Mouse (Mus musculus): ENCODE data around the gene Col23a1. TPM values are rescaled to one million over a fixed set of nuclear protein-coding genes. Genes with fewer than 3 reads are reported as not detected.

Gene Col23a1
- total RNA-seq (2021) = 1 to 10 TPM; 2.8 to 2.9 TPM

GRCm38 (mm10) chr11:51289564-51290041 lies at the start of gene Col23a1:
Col23a1 (plus strand) TSS chr11:51289920.
- intact Hi-C loops (cut with DNase I) = loop anchor here (1.0 to 10.0 kb wide), 4 partner anchors 158 to 395 kb away; partner anchors contain the start of gene 0610009B22Rik
- DNase-seq = peak; percentile 84 to 86

GRCm38 (mm10) chr11:51242897-51243296 lies 46.8 kb upstream of the Col23a1 start:
- intact Hi-C loops (cut with DNase I) = no loop called here
- DNase-seq = no peak

DNA sequence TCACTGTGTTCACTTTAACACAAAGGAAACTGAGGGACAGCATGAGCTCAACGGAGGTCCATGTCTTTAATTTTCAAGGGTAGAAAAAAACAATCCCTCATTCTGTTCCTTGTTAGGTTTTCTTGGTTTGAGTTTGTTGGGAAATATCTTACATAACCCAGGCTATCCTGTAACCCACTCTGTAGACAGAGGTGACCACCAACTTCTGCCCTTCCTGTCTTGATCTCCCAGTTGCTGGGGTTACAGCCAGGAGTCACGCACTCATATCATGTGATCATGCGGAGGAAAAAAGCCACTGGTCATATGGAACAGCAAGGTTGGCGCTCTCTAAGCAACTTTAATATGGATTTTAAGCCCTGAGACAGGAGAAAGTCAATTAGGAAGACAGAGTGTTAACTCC lies 32.7 kb upstream of the Col23a1 start:
- no peak for DNase-seq

GRCm38 (mm10) chr11:51261680-51262219 lies 28.0 kb upstream of the Col23a1 start, which contains the start of gene Clk4:
Clk4 (plus strand) TSS chr11:51261730.
- DNase-seq = no peak
- intact Hi-C loops (cut with DNase I) = loop anchor here (5.0 to 10.0 kb wide), 2 partner anchors 207 to 319 kb away; partner anchors contain the start of genes 4933414I15Rik and Zfp354a

More for the DNA sequence above, 32.7 kb upstream of the Col23a1 start:
- intact Hi-C loops (cut with DNase I) = no loop called here

GRCm38 (mm10) chr11:51262342-51263285 lies 27.1 kb upstream of the Col23a1 start, which contains the start of gene BC049762:
BC049762 (minus strand) TSS chr11:51263046.
- intact Hi-C loops (cut with DNase I) = loop anchor here (5.0 to 10.0 kb wide), 2 partner anchors 208 to 320 kb away; partner anchors contain the start of genes 4933414I15Rik and Zfp354a
- peak; percentile 98 to 99 for DNase-seq

- DNase-seq = peak; percentile 77 to 82
- intact Hi-C loops (cut with DNase I) = loop anchor here (5.0 to 10.0 kb wide), 2 partner anchors 209 to 321 kb away; partner anchors contain the start of genes 4933414I15Rik and Zfp354a
Measured at GRCm38 (mm10) chr11:51263286-51263831, 26.4 kb upstream of the Col23a1 start.

GRCm38 (mm10) chr11:51264352-51264751 lies 25.4 kb upstream of the Col23a1 start:
- intact Hi-C loops (cut with DNase I) = loop anchor here (1.0 to 10.0 kb wide), 3 partner anchors 210 to 322 kb away; partner anchors contain the start of genes 4933414I15Rik and Zfp354a
- DNase-seq = peak; percentile 25 to 40

- intact Hi-C loops (cut with DNase I) = loop anchor here (10.0 kb wide), 1 partner anchor 211 kb away; the partner anchor contains the start of gene Zfp354a
- peak; percentile 24 to 45 for DNase-seq
Measured at GRCm38 (mm10) chr11:51265326-51265725, 24.4 kb upstream of the Col23a1 start.

GRCm38 (mm10) chr11:51274418-51274817 lies 15.3 kb upstream of the Col23a1 start:
- intact Hi-C loops (cut with DNase I) = no loop called here
- DNase-seq = no peak

- intact Hi-C loops (cut with DNase I) = no loop called here
- peak; percentile 44 to 63 for DNase-seq
Measured at GRCm38 (mm10) chr11:51290066-51290955, 591 bp downstream of the Col23a1 start.

DNA sequence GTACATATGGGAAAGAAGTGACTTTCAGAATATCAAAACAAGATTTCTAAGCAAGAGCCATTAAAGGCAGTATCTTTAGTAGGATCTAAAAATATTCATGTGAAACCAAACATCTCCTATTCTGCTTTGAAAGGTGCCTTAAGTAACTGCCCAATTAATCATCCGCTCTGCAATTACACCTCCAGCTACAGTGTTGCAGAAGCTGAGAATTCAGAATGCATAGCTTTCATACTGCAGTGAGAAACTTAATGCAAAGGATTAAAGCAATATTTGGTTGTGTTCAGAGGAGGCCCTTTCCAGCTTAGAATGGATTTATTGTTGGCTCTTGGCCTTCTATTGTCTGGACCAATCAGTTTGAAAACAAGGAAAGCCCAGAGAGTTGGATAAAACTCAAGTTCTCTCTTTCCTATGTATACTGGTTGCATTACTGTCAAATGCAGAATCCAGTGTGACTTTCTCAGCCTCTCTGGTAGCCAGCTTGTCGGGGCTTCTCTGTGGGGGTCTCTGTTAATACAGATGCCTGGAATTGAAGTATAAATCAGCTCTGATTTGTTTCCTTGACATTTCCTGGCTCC lies 4.3 kb downstream of the Col23a1 start:
- DNase-seq = no peak
- intact Hi-C loops (cut with DNase I) = no loop called here

DNA sequence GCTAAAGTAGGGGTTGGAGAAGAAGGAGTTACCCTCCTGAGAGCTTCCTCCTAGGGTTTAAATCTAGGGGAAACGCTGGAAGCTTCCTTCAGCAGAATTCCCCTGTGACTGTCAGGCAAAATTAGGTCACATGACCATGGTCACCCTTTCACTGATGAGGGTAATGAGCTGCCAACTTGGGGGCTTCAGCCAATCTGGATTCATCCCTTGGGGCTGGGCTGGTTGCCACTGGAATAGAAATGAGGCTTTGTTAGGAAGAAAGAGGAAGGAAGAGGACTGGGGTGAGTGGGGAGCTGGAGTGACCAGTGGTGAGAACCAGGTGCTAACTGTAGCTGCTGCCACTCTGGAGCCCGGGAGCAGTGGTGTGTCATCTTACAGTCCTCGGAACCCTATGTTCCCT lies 6.0 kb downstream of the Col23a1 start:
- intact Hi-C loops (cut with DNase I) = no loop called here
- no peak for DNase-seq

DNA sequence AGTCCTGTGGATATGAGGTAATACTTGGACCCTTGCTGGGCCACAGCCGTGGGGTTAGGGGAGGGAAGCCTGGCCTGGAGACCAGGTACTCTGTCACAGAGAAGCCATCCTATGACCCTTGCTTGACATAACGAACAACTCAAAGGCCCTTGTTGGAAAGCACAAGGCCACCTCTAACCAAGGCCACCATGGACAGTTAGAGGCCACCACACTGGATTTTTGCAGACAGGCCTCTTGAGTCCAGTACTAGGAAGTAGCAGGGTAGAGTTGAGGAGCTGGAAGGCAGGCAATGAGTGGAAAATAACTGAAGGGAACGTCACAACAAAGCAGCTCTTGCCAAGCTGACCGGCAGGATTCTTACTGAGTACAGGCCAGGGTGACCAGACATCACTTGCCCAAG lies 9.0 kb downstream of the Col23a1 start:
- intact Hi-C loops (cut with DNase I) = no loop called here
- DNase-seq = no peak

DNA sequence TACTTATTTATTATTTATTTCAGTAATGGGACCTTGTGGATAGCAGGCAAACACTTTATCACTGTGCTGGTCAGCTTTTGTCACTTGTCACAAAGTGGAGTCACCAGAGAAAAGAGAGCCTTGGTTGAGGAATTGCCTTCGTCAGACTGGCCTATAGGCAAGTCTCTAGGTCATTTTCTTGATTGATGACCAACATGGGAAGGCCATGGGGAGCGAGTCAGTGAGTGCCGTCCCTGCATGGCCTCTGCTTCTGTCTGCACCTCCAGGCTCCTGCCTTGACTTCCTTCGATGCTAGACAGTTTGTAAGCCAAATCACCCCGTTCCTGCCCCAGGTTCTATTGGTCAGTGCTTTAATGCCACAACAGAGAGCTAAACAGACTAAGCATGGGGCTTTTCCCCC lies 12.7 kb downstream of the Col23a1 start:
- no peak for DNase-seq
- intact Hi-C loops (cut with DNase I) = no loop called here

GRCm38 (mm10) chr11:51303981-51304553 lies 14.3 kb downstream of the Col23a1 start:
- DNase-seq = no peak
- intact Hi-C loops (cut with DNase I) = no loop called here

GRCm38 (mm10) chr11:51308306-51308705 lies 18.6 kb downstream of the Col23a1 start:
- intact Hi-C loops (cut with DNase I) = no loop called here
- no peak for DNase-seq

DNA sequence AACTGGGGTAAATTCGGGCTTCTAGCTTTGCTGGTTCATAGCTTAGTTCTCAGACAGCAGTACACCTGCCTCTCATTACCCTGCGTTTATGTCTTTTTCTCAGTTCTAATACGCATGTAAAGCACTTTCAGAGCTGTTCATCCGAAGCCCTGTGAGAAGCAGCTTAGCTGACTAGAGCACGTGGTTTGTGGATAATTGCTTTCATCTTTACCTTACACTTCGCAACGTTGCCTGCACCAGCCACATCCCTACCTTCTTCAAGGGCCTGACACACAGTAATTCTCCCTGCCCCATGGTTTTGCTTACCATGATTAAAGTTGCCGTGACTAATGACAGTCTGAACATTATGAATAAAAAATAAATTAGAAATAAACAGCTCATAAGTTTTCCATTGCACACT lies 22.1 kb downstream of the Col23a1 start:
- intact Hi-C loops (cut with DNase I) = no loop called here
- DNase-seq = no peak

GRCm38 (mm10) chr11:51315991-51316810 lies 26.5 kb downstream of the Col23a1 start:
- intact Hi-C loops (cut with DNase I) = no loop called here
- DNase-seq = no peak
